Mouse (Mus musculus) liver, adult 10 weeks (tissue): ENCODE results near the gene Nmt2. TPM values are rescaled to one million over a fixed set of nuclear protein-coding genes. Genes with fewer than 3 reads are reported as not detected.

Experiments
- polyA plus RNA-seq: library from polyadenylated mRNA; stranded (reverse); fragments of 350-450 nt; fragmentation: Illumina TruSeq; extraction: RNeasy Lipid Tissue Mini Kit (QIAGEN cat#74804); gene quantifications from one replicate; pipeline ENCODE4 v1.2.3, GENCODE M21; 2014; ENCODE audit warnings: low read depth, low replicate concordance

The Nmt2 gene
- 29.7 TPM for polyA plus RNA-seq

GRCm38 (mm10) chr2:3283602-3284472 is at the start of gene Nmt2:
TSS of gene Nmt2 (plus strand) at chr2:3284212.

GRCm38 (mm10) chr2:3332484-3333242 is 48.7 kb downstream of the Nmt2 start, which contains the start of gene Rpp38:
TSS of gene Rpp38 (minus strand) at chr2:3332643.

GRCm38 (mm10) chr2:3335611-3336301 is 51.7 kb downstream of the Nmt2 start, which contains the start of gene Acbd7:
TSS of gene Acbd7 (plus strand) at chr2:3336168.

Other genes with a start within 250 kb of the Nmt2 start
- gene Fam171a1, start 170.0 kb upstream of the Nmt2 start, polyA plus RNA-seq = 3.4 TPM
- gene Rpp38, start 48.4 kb downstream of the Nmt2 start, polyA plus RNA-seq = 3.2 TPM
- not detected for gene Acbd7, start 52.0 kb downstream of the Nmt2 start, polyA plus RNA-seq
- not detected for gene Olah, start 113.0 kb downstream of the Nmt2 start, polyA plus RNA-seq
- gene Meig1, start 138.4 kb downstream of the Nmt2 start, polyA plus RNA-seq = not detected
- gene Dclre1c, start 139.9 kb downstream of the Nmt2 start, polyA plus RNA-seq = 5.5 TPM
- gene Suv39h2, start 190.8 kb downstream of the Nmt2 start, polyA plus RNA-seq = 0.93 TPM
- 0.64 TPM for gene Gm45902, start 228.6 kb downstream of the Nmt2 start, polyA plus RNA-seq
- 17.8 TPM for gene Hspa14, start 228.6 kb downstream of the Nmt2 start, polyA plus RNA-seq
- 0.66 TPM for gene Cdnf, start 228.8 kb downstream of the Nmt2 start, polyA plus RNA-seq